Mouse (Mus musculus) megakaryocyte progenitor cell, adult 5-6 weeks (primary cell): ENCODE measurements around the gene Hoxa7. TPM values are rescaled to one million over a fixed set of nuclear protein-coding genes. Genes with fewer than 3 reads are reported as not detected.

Experiments used
- ATAC-seq: replicated peaks from 2 replicates; pipeline ENCODE4 v1.8.0; 2016; ENCODE audit warnings: mild to moderate bottlenecking, moderate TSS enrichment, inconsistent platforms; ENCODE audit not compliant: poor library complexity
- total RNA-seq, 2 experiments: library from RNA; stranded (forward) in 1 of 2; stranded (reverse) in 1 of 2; fragments of 157-497, 149-512 nt in 1 of 2; fragments of 200-1000 nt in 1 of 2; gene quantifications; 2 replicates each; pipeline versions ENCODE4 v1.2.3 to v1.2.4; 2015 to 2017

Hoxa7 gene
- total RNA-seq, 2 experiments from 2014 or later = 5.5 to 15.7 TPM

DNA sequence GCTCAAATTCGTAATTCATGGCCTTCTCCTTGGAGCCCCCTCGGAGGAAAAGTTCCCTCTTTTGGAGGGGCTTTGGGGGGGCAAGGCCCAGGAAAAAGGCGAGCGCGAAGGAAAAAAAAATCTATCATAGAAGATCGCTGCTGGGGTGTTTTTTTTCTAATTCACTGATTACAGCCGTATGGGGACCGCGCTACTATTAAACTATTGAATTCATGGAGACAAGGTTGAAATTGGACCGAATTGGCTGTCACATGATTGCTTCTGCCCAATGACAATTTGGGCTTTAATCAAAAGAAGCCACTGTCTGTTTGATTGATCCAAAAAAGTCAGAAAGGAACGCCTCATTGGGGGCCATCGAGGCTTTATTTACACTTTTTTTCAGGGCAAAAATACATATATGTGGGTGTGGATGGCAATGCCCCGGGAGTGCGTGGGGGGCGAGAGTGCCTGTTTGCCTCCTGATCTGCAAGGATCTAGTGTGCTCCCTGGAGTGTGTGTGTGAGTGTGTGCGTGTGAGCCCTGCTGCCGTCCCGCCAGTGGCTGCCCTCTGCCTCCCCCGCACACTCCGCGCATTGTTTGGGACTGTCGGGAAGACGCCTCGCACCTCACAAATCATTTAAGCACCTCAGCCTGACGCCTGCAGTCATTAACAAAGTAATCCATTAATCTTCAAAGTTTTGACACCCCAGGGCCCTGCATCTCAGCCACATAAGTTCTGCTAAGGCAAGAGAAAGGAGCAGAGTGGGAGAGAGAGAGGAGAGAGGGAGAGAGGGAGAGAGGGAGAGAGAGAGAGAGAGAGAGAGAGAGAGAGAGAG lies 56.8 kb downstream of the Hoxa7 start, which contains the start of gene Hoxa2:
Gene Hoxa2, minus strand, starts transcription at position 206 of the 815 bp plus-strand sequence.
- no peak for ATAC-seq

Other genes starting within 250 kb of the Hoxa7 start
- 96.8 and 103 TPM in 2 replicates for gene Skap2, start 209.3 kb downstream of the Hoxa7 start, total RNA-seq (2015)
- 139 and 181 TPM in 2 replicates for gene Skap2, start 209.3 kb downstream of the Hoxa7 start, total RNA-seq (2017)
- 0.15 and 0.17 TPM in 2 replicates for gene Hoxa1, start 63.5 kb downstream of the Hoxa7 start, total RNA-seq (2015)
- 0.10 TPM in 1 of 2 replicates, not detected in the other for gene Hoxa1, start 63.5 kb downstream of the Hoxa7 start, total RNA-seq (2017)
- gene Hoxa2, start 57.0 kb downstream of the Hoxa7 start, total RNA-seq (2015) = 0.86 TPM in 1 of 2 replicates, not detected in the other
- gene Hoxa2, start 57.0 kb downstream of the Hoxa7 start, total RNA-seq (2017) = 0.34 TPM in 1 of 2 replicates, not detected in the other
- not detected in 2 replicates for gene 5730596B20Rik, start 44.4 kb downstream of the Hoxa7 start, total RNA-seq (2015)
- not detected in 2 replicates for gene 5730596B20Rik, start 44.4 kb downstream of the Hoxa7 start, total RNA-seq (2017)
- gene Hoxa4, start 30.1 kb downstream of the Hoxa7 start, total RNA-seq (2015) = 0.88 and 1.9 TPM in 2 replicates
- 0.71 and 1.3 TPM in 2 replicates for gene Hoxa4, start 30.1 kb downstream of the Hoxa7 start, total RNA-seq (2017)
- 2.3 and 3.1 TPM in 2 replicates for gene Hoxa5, start 17.3 kb downstream of the Hoxa7 start, total RNA-seq (2015)
- 0.83 and 1.1 TPM in 2 replicates for gene Hoxa5, start 17.3 kb downstream of the Hoxa7 start, total RNA-seq (2017)
- gene Hoxa6, start 13.1 kb downstream of the Hoxa7 start, total RNA-seq (2015) = 0.22 TPM in 1 of 2 replicates, not detected in the other
- gene Hoxa6, start 13.1 kb downstream of the Hoxa7 start, total RNA-seq (2017) = not detected in 2 replicates
- gene Hoxa3, start 8.5 kb downstream of the Hoxa7 start, total RNA-seq (2015) = 0.59 and 2.1 TPM in 2 replicates
- 0.37 and 0.42 TPM in 2 replicates for gene Hoxa3, start 8.5 kb downstream of the Hoxa7 start, total RNA-seq (2017)
- not detected in 2 replicates for gene Gm28308, start 8.5 kb downstream of the Hoxa7 start, total RNA-seq (2015)
- gene Gm28308, start 8.5 kb downstream of the Hoxa7 start, total RNA-seq (2017) = 0.84 TPM in 1 of 2 replicates, not detected in the other
- gene Hoxa9, start 9.2 kb upstream of the Hoxa7 start, total RNA-seq (2015) = 8.1 and 10.7 TPM in 2 replicates
- gene Hoxa9, start 9.2 kb upstream of the Hoxa7 start, total RNA-seq (2017) = 23.4 and 24.9 TPM in 2 replicates
- 0.12 and 0.24 TPM in 2 replicates for gene Hoxa10, start 19.0 kb upstream of the Hoxa7 start, total RNA-seq (2015)
- gene Hoxa10, start 19.0 kb upstream of the Hoxa7 start, total RNA-seq (2017) = 0.30 TPM in 1 of 2 replicates, not detected in the other
- gene Hoxa11, start 24.0 kb upstream of the Hoxa7 start, total RNA-seq (2015) = not detected in 2 replicates
- 0.10 TPM in 1 of 2 replicates, not detected in the other for gene Hoxa11, start 24.0 kb upstream of the Hoxa7 start, total RNA-seq (2017)
- gene Hoxa13, start 39.0 kb upstream of the Hoxa7 start, total RNA-seq (2015) = not detected in 2 replicates
- gene Hoxa13, start 39.0 kb upstream of the Hoxa7 start, total RNA-seq (2017) = not detected in 2 replicates
- not detected in 2 replicates for gene Evx1, start 91.6 kb upstream of the Hoxa7 start, total RNA-seq (2015)
- not detected in 2 replicates for gene Evx1, start 91.6 kb upstream of the Hoxa7 start, total RNA-seq (2017)